Mouse (Mus musculus) regulatory T cell (primary cell): ENCODE measurements around the gene Map1lc3b.

Source experiments
- in situ Hi-C: fragments of 300-600 bp; cut with MboI, MseI; formaldehyde crosslinking; loops from one replicate; pipeline ENCODE4 v1.15.1; 2025; ENCODE audit warnings: high pct_unique_total_duplicates

Gene Map1lc3b

GRCm38 (mm10) chr8:121602860-121603259, 12.7 kb downstream of the Map1lc3b start:
- in situ Hi-C loops, result no loop called here

GRCm38 (mm10) chr8:121603801-121604200, 13.6 kb downstream of the Map1lc3b start:
- in situ Hi-C loops, result no loop called here

GRCm38 (mm10) chr8:121607661-121608060, 17.5 kb downstream of the Map1lc3b start:
- in situ Hi-C loops, result no loop called here

- in situ Hi-C loops, result no loop called here
These were observed 19.1 kb downstream of the Map1lc3b start for GRCm38 (mm10) chr8:121609251-121609650.

GRCm38 (mm10) chr8:121609916-121610315, 19.8 kb downstream of the Map1lc3b start:
- in situ Hi-C loops, result no loop called here

- in situ Hi-C loops, result no loop called here
These were observed 23.3 kb downstream of the Map1lc3b start for GRCm38 (mm10) chr8:121613419-121613818.

GRCm38 (mm10) chr8:121619401-121619995, 29.3 kb downstream of the Map1lc3b start:
- in situ Hi-C loops, result no loop called here

- in situ Hi-C loops, result no loop called here
These were observed 30.8 kb downstream of the Map1lc3b start for GRCm38 (mm10) chr8:121620801-121621516.

GRCm38 (mm10) chr8:121621879-121622278, 31.7 kb downstream of the Map1lc3b start:
- in situ Hi-C loops, result no loop called here

- in situ Hi-C loops, result no loop called here
These were observed 32.9 kb downstream of the Map1lc3b start for GRCm38 (mm10) chr8:121623043-121623442.

- in situ Hi-C loops, result no loop called here
These were observed 38.5 kb downstream of the Map1lc3b start for GRCm38 (mm10) chr8:121628681-121629080.

- in situ Hi-C loops, result no loop called here
These were observed 41.5 kb downstream of the Map1lc3b start for GRCm38 (mm10) chr8:121631645-121632071.

- in situ Hi-C loops, result no loop called here
These were observed 42.2 kb downstream of the Map1lc3b start for GRCm38 (mm10) chr8:121632401-121632800.

- in situ Hi-C loops, result no loop called here
These were observed 45.4 kb downstream of the Map1lc3b start for GRCm38 (mm10) chr8:121635534-121635933.

GRCm38 (mm10) chr8:121636180-121636579, 46.0 kb downstream of the Map1lc3b start:
- in situ Hi-C loops, result no loop called here

- in situ Hi-C loops, result no loop called here
These were observed 52.6 kb downstream of the Map1lc3b start for GRCm38 (mm10) chr8:121642804-121643203.

- in situ Hi-C loops, result no loop called here
These were observed 53.2 kb downstream of the Map1lc3b start for GRCm38 (mm10) chr8:121643384-121643783.

GRCm38 (mm10) chr8:121647511-121648215, 57.5 kb downstream of the Map1lc3b start:
- in situ Hi-C loops, result no loop called here
